Mouse (Mus musculus): ENCODE measurements around the gene Spo11.

GRCm38 (mm10) chr2:172951976-172952375, 25.5 kb upstream of the Spo11 start:
- TF ChIP-seq CTCF (IDR thresholded peaks at IDR 0.05; ENCODE audit: low read depth) (0 out of 2 replicates have a peak, but pooled peaks have one; percentile 13), EP300 (IDR thresholded peaks at IDR 0.05; ENCODE audit: low read depth) (no peak)
